8 mouse cellular contexts compared by ENCODE assay signal in genomic region chr2:90667388-90668265, GRCm38 (mm10). TPM values are rescaled to one million over a fixed set of nuclear protein-coding genes. Genes with fewer than 3 reads are reported as not detected.
DNase-seq lines count a peak whose midpoint lies in the region; ATAC-seq and TF ChIP-seq lines count a peak whose summit lies in the region.

No protein-coding gene starts in this region.

- no peak overlapping the region for H3K4me3 ChIP-seq in embryonic fibroblast, embryonic 13.5 days (ENCODE audit: insufficient read depth, low read length)
- H3K4me3 ChIP-seq in intestine, embryonic 16.5 days (ENCODE audit: low read length), result peak overlapping the region; percentile 21
- H3K4me3 ChIP-seq in liver, embryonic 15.5 days (replicated peaks), result peak overlapping the region; percentile 7; the same call in 1 of the 2 replicates

- ATAC-seq in intestine, embryonic 16.5 days, result peak; percentile 97
- peak; percentile 87 for ATAC-seq in liver, embryonic 15.5 days (ENCODE audit: insufficient read depth)

- peak overlapping the region; percentile 68; the same call in 1 of the 2 replicates for H3K27ac ChIP-seq in embryonic fibroblast, embryonic 13.5 days (ENCODE audit: insufficient read depth, low read length)
- peak overlapping the region; percentile 72 for H3K27ac ChIP-seq in intestine, embryonic 16.5 days (ENCODE audit: low read length)
- peak overlapping the region; percentile 25 for H3K27ac ChIP-seq in liver, embryonic 15.5 days (replicated peaks)

- no peaks in the 10 kb centered on the region for H3K27me3 ChIP-seq in intestine, embryonic 16.5 days (replicated peaks; ENCODE audit: control insufficient read depth, insufficient read depth, low read length)
- H3K27me3 ChIP-seq in liver, embryonic 15.5 days, result no peaks in the 10 kb centered on the region
- no peaks in the 10 kb centered on the region for H3K27me3 ChIP-seq in splenic B cell, adult 2 months (ENCODE audit: control insufficient read depth, insufficient read depth, low read length, poor library complexity, severe bottlenecking)

- peak; percentile 19 for DNase-seq in right cerebral cortex, adult 18-20 months
- no peak for DNase-seq in right cerebral cortex, postnatal 14 days
- peak; percentile 79 for DNase-seq in splenic B cell, adult 2 months (ENCODE audit: low read depth, low spot score)
- no peak for DNase-seq in layer of hippocampus, adult 9-10 months (ENCODE audit: low spot score)
- DNase-seq in layer of hippocampus, postnatal 14 days (ENCODE audit: low spot score in 2 of 2), result no peak

- TF ChIP-seq CTCF in embryonic fibroblast, embryonic 13.5 days (IDR thresholded peaks at IDR 0.05; ENCODE audit: borderline replicate concordance, insufficient read depth, low read length), result no peak

- peaks cover 2% of the 10 kb centered on the region for H3K9me3 ChIP-seq in intestine, embryonic 16.5 days (ENCODE audit: control insufficient read depth, low read length)
- H3K9me3 ChIP-seq in liver, embryonic 15.5 days (replicated peaks), result no peaks in the 10 kb centered on the region

- TF ChIP-seq POLR2A in embryonic fibroblast, embryonic 13.5 days (IDR thresholded peaks at IDR 0.05; ENCODE audit: low read depth, low read length), result no peak

- H3K36me3 ChIP-seq in intestine, embryonic 16.5 days (ENCODE audit: control insufficient read depth, insufficient read depth, low read length), result no peaks in the 10 kb centered on the region
- no peaks in the 10 kb centered on the region for H3K36me3 ChIP-seq in liver, embryonic 15.5 days (replicated peaks)
- H3K36me3 ChIP-seq in splenic B cell, adult 2 months (ENCODE audit: control insufficient read depth, insufficient read depth, low read length, poor library complexity, severe bottlenecking), result no peaks in the 10 kb centered on the region

- H3K9ac ChIP-seq in intestine, embryonic 16.5 days (ENCODE audit: low read depth, low read length), result peak overlapping the region; percentile 1; the same call in 1 of the 2 replicates
- H3K9ac ChIP-seq in liver, embryonic 15.5 days, result peak overlapping the region; percentile 23; the same call in 1 of the 2 replicates

- H3K4me1 ChIP-seq in embryonic fibroblast, embryonic 13.5 days (ENCODE audit: control insufficient read depth, insufficient read depth, low read length), result peaks cover 16% of the 10 kb centered on the region
- peaks cover 9% of the 10 kb centered on the region for H3K4me1 ChIP-seq in intestine, embryonic 16.5 days (ENCODE audit: control insufficient read depth, insufficient read depth, low read length)
- peaks cover 27% of the 10 kb centered on the region for H3K4me1 ChIP-seq in liver, embryonic 15.5 days (replicated peaks)

- WGBS in intestine, embryonic 16.5 days, result 27% methylated on average over 21 of the region's 21 CpGs
- WGBS in liver, embryonic 15.5 days (ENCODE audit: insufficient replicate concordance), result 14% methylated on average over 21 of the region's 21 CpGs

- H3K4me2 ChIP-seq in intestine, embryonic 16.5 days (ENCODE audit: low read depth, low read length), result peak overlapping the region; percentile 43
- peak overlapping the region; percentile 56 for H3K4me2 ChIP-seq in liver, embryonic 15.5 days

RNA-seq across cellular contexts. Expression of gene Nup160, which starts 9.4 kb away (rescaled TPM):
- polyA plus RNA-seq in embryonic fibroblast, embryonic 13.5 days (2011; ENCODE audit: insufficient read length, low read depth, missing spikeins), result 52.3 and 52.8 TPM in 2 replicates
- polyA plus RNA-seq in intestine, embryonic 16.5 days (2015; fragmentation: Nextera tagmentation; extraction: Ambion mirVana), result 34.2 and 36.1 TPM in 2 replicates
- 30.4 and 31.6 TPM in 2 replicates for polyA plus RNA-seq in liver, embryonic 15.5 days (2015; fragmentation: Nextera tagmentation; extraction: Ambion mirVana)
- total RNA-seq in layer of hippocampus, postnatal 14 days (2021), result 10 to 100 TPM; 19.8 to 20.4 TPM

Comparison
In these comparisons a context has a peak if more than half of its experiments do, and no peak if none do; other contexts are left out.
1. DNase-seq: peak in right cerebral cortex, adult 18-20 months (single experiment) and splenic B cell, adult 2 months (single experiment); none in right cerebral cortex, postnatal 14 days (single experiment), layer of hippocampus, adult 9-10 months (single experiment) and layer of hippocampus, postnatal 14 days (0 of 2).
2. Peak in every context shown above with its lines, with median percentiles within 50 percentile points of each other: H3K27ac ChIP-seq.